Mouse (Mus musculus) hindbrain, embryonic 14.5 days (tissue): ENCODE data around the gene Plek. TPM values are rescaled to one million over a fixed set of nuclear protein-coding genes. Genes with fewer than 3 reads are reported as not detected.
"Not testable (repeated sequence)": the region's sequence is repeated elsewhere in the genome, so short reads cannot be mapped to it uniquely, and the experiment has no call there.

ENCODE experiments used
- ATAC-seq: fragments of 200-750 bp; cut with Nextera tagmentation; 2 replicates; pipeline ENCODE4 v1.8.0; 2017; ENCODE audit warnings: moderate number of reproducible peaks, mild to moderate bottlenecking, moderate TSS enrichment, moderate library complexity; ENCODE audit not compliant: low FRiP score
- DNase-seq: peaks from one replicate; pipeline ENCODE4 v3.0.0-alpha.2; 2015; ENCODE audit warnings: low spot score
- H3K27ac ChIP-seq: fragments of 300-500 bp; sonication (generic); 2 replicates; pipeline ENCODE4 v1.5.1; 2014; ENCODE audit warnings: mild to moderate bottlenecking, moderate library complexity
- H3K27me3 ChIP-seq: fragments of 300-500 bp; sonication (generic); 2 replicates; pipeline ENCODE4 v1.6.1; 2014; ENCODE audit warnings: mild to moderate bottlenecking, low read length, mixed read lengths; ENCODE audit not compliant: control insufficient read depth, insufficient read depth
- H3K36me3 ChIP-seq: fragments of 300-500 bp; sonication (generic); replicated peaks from 2 replicates; pipeline ENCODE4 v1.6.1; 2014; ENCODE audit not compliant: control insufficient read depth, insufficient read depth
- H3K4me1 ChIP-seq: fragments of 300-500 bp; sonication (generic); replicated peaks from 2 replicates; pipeline ENCODE4 v1.6.1; 2014; ENCODE audit warnings: antibody characterized with exemption, low read length, mixed read lengths; ENCODE audit not compliant: control insufficient read depth, insufficient read depth
- H3K4me2 ChIP-seq: fragments of 300-500 bp; sonication (generic); replicated peaks from 2 replicates; pipeline ENCODE4 v1.6.1; 2014; ENCODE audit warnings: mild to moderate bottlenecking, moderate library complexity
- H3K4me3 ChIP-seq: fragments of 300-500 bp; sonication (generic); replicated peaks from 2 replicates; pipeline ENCODE4 v1.5.1; 2014; ENCODE audit warnings: mild to moderate bottlenecking, low read length
- H3K9ac ChIP-seq: fragments of 300-500 bp; sonication (generic); 2 replicates; pipeline ENCODE4 v1.6.1; 2014
- H3K9me3 ChIP-seq: fragments of 300-500 bp; sonication (generic); 2 replicates; pipeline ENCODE4 v1.6.1; 2016; ENCODE audit warnings: low read length; ENCODE audit not compliant: control insufficient read depth
- WGBS: fragments of 180-500 bp; shearing (Covaris S2); extraction: QIAGEN DNeasy Blood & Tissue Kit; methylation state at CpG from one replicate; pipeline ENCODE4 v1.1.7; 2014; 5-methylcytosine and 5-hydroxymethylcytosine counted together
- polyA plus RNA-seq: library from polyadenylated mRNA; unstranded; fragments of >200 nt; fragmentation: Nextera tagmentation; extraction: Ambion mirVana; gene quantifications from 2 replicates; pipeline ENCODE4 v1.2.1, GENCODE M21; 2014

Gene Plek
- polyA plus RNA-seq, 1 experiment from 2014 or later: 4.4 TPM

GRCm38 (mm10) chr11:17045806-17046205 is 6.4 kb downstream of the Plek start:
- H3K9me3 ChIP-seq: no peaks in the 10 kb centered on the region
- H3K9ac ChIP-seq: no peak overlapping the region
- H3K4me3 ChIP-seq: no peak overlapping the region
- no peak for DNase-seq
- peaks cover under 1% of the 10 kb centered on the region; the same call in 1 of the 2 replicates for H3K4me1 ChIP-seq
- ATAC-seq: no peak
- H3K27me3 ChIP-seq: no peaks in the 10 kb centered on the region
- H3K4me2 ChIP-seq: no peak overlapping the region
- H3K36me3 ChIP-seq: no peaks in the 10 kb centered on the region
- 92% methylated on average over 2 of the region's 2 CpGs for WGBS
- H3K27ac ChIP-seq: no peak overlapping the region

DNA sequence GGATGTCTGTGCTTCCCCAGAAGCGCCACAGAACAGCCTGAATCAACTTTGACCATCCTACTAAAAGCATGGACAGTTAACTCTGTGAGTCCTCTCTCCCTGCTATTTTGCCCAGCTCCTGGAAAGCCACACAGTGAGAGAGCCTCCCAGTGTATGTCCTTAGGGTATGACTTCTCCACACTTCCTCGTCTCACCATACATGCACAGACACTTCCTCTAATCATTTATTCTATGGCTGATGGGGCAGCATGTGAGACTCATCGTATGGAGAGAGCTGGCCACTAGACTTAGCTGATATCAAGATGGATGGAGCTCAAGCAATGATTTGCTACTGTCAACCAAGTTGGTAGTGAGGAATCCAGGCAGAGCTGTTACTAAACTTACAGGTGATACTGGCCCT is 28.2 kb downstream of the Plek start:
- WGBS: 85% methylated on average over 3 of the region's 3 CpGs
- no peak for ATAC-seq
- Histone ChIP-seq H3K4me3 (no peak overlapping the region), H3K27ac (no peak overlapping the region), H3K4me1 (no peaks in the 10 kb centered on the region), H3K4me2 (no peak overlapping the region), H3K36me3 (no peaks in the 10 kb centered on the region), H3K27me3 (no peaks in the 10 kb centered on the region), H3K9me3 (no peaks in the 10 kb centered on the region), H3K9ac (no peak overlapping the region)
- no peak for DNase-seq

DNA sequence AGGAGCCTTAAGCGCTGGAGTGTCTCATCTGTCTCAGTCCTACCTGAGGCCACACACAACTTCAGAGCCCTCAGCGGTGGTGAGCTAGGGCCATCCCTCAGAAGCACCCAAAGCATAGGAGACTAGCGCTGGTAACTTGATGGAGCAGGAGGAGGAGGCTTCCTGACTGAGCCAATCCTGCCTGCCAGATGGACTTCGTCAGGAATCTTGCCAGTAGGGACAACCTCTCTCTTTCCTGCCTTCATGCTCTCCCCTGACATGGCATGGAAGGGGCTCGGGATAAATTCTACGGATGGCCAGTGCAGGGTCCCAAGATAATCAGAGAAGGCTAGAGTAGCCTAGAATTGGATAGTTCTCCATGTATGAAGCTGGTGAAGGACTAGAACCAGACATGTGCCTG is 29.0 kb downstream of the Plek start:
- Histone ChIP-seq H3K27me3 (no peaks in the 10 kb centered on the region), H3K4me1 (no peaks in the 10 kb centered on the region), H3K4me3 (no peak overlapping the region), H3K9me3 (no peaks in the 10 kb centered on the region), H3K9ac (no peak overlapping the region), H3K36me3 (no peaks in the 10 kb centered on the region), H3K4me2 (no peak overlapping the region), H3K27ac (no peak overlapping the region)
- WGBS: 92% methylated on average over 6 of the region's 6 CpGs
- ATAC-seq (no peak), DNase-seq (no peak)

- H3K9ac ChIP-seq: no peak overlapping the region
- H3K27me3 ChIP-seq: no peaks in the 10 kb centered on the region
- ATAC-seq (no peak), DNase-seq (no peak)
- H3K27ac ChIP-seq: no peak overlapping the region
- H3K4me2 ChIP-seq: no peak overlapping the region
- H3K4me3 ChIP-seq: no peak overlapping the region
- H3K36me3 ChIP-seq: no peaks in the 10 kb centered on the region
- H3K9me3 ChIP-seq: no peaks in the 10 kb centered on the region
- H3K4me1 ChIP-seq: no peaks in the 10 kb centered on the region
- 92% methylated on average over 7 of the region's 7 CpGs for WGBS
Measured at GRCm38 (mm10) chr11:17019328-17019727, 32.9 kb downstream of the Plek start.

DNA sequence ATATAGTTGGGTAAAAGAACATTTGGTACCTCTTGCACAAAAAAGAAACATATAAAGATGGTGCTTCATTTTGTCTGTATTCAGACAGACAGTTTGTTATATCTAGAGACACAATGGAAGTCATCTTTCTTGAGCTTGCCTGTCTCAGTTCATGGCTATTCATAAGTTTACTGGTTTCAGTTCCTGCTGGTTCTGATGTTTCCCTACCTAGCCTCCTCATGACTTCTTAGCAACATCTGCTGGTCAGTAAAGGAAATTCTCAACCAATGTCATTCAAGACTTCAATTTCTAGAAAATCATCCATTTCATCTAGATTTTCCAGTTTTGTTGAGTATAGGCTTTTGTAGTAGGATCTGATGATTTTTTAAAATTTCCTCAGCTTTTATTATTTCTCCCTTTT is 39.2 kb downstream of the Plek start:
- ATAC-seq (no peak), DNase-seq (no peak)
- Histone ChIP-seq H3K9ac (no peak overlapping the region), H3K4me2 (no peak overlapping the region), H3K27ac (no peak overlapping the region), H3K36me3 (no peaks in the 10 kb centered on the region), H3K9me3 (no peaks in the 10 kb centered on the region), H3K4me1 (no peaks in the 10 kb centered on the region), H3K4me3 (no peak overlapping the region), H3K27me3 (no peaks in the 10 kb centered on the region)

DNA sequence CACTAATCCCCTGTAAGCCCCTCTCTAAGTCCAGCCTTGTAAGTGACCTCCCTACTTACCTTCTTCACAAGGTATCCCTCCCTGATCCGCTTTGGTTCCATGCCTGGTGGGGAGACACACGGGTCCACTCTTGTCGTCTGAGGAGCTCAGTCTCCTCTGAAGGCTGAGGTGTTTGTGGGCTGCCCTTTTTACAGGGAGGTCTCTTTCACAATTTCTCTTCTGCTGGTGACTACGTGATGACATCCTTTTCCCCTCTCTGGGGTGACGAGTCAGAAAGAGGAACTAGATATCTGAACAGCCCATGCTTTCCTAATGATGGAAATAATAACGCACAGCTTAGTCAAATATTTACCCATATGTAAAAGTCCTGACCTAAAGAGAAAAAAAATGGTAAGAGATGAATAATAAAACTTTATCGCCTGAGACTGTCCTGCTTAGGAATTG is 43.7 kb downstream of the Plek start:
- Histone ChIP-seq H3K36me3 (no peaks in the 10 kb centered on the region), H3K27me3 (no peaks in the 10 kb centered on the region), H3K4me3 (no peak overlapping the region), H3K27ac (no peak overlapping the region), H3K9ac (no peak overlapping the region), H3K4me1 (no peaks in the 10 kb centered on the region), H3K9me3 (no peaks in the 10 kb centered on the region), H3K4me2 (no peak overlapping the region)
- 84% methylated on average over 7 of the region's 7 CpGs for WGBS
- ATAC-seq (no peak), DNase-seq (no peak)

- no peaks in the 10 kb centered on the region for H3K4me1 ChIP-seq
- ATAC-seq: no peak
- H3K4me3 ChIP-seq: no peak overlapping the region
- H3K27ac ChIP-seq: no peak overlapping the region
- H3K9ac ChIP-seq: no peak overlapping the region
- no peaks in the 10 kb centered on the region for H3K9me3 ChIP-seq
- H3K27me3 ChIP-seq: no peaks in the 10 kb centered on the region
- no peaks in the 10 kb centered on the region for H3K36me3 ChIP-seq
- no peak overlapping the region for H3K4me2 ChIP-seq
- no peak for DNase-seq
- 92% methylated on average over 5 of the region's 5 CpGs for WGBS
Measured at GRCm38 (mm10) chr11:17007517-17008173, 44.5 kb downstream of the Plek start.

DNA sequence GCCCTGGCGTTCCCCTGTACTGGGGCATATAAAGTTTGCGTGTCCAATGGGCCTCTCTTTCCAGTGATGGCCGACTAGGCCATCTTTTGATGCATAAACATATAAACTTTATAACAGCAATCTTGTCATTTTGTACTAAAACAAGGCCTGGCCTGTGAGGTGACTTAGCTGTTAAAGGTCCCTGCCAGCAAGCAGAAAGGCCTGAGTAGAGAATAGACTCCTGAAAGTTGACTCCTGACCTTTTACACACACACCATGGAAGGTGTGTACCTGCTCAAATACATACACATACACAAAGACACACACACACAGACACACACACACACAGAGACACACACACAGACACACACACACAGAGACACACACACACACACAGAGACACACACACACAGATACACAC is 45.7 kb downstream of the Plek start:
- not testable (repeated sequence) for H3K4me3 ChIP-seq, H3K27me3 ChIP-seq, H3K27ac ChIP-seq, H3K4me2 ChIP-seq, H3K9ac ChIP-seq, H3K9me3 ChIP-seq, H3K4me1 ChIP-seq, ATAC-seq, DNase-seq, H3K36me3 ChIP-seq
- WGBS: 92% methylated on average over 2 of the region's 3 CpGs

DNA sequence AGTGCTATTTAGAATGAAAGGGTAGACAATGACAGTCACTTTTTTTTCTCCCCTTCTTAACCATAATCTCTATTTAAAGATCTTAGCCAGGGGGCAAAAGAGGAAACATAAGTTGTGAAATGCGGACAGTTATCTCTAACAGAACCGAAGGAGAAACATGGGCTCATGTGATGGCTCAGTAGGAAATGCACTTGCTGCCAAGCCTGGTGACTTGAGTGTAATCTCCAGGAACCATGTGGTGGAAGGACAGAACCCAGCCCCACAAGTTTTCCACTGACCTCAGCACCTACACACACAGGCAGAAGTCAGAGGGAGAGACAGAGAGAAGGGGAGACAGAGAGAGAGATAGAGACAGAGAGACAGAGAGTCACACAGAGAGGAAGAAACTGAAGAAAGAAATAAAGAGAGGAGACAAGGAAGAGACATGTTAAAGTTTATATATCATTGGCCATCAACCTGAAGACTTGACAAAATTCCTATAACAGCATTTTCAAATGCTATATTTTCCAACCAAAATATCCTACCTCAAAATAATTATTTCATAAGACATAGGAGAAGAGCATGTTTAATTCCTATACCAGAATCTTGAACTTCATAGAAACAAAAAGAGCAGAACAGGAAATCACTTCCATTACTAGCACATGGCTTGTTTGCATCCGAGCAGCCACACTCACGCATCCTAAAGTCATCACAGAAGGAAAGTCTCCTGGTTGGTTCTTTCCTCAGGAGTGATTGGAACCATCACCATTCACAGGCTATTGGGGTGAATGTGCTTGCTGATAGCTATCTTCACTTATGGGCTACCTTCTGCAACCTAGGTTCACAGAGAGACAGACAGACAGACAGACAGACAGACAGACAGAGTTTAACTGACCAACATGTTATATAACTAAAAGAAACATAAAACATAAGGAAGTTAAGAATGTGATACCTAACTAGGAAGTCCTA is 47.0 kb downstream of the Plek start:
- no peaks in the 10 kb centered on the region for H3K36me3 ChIP-seq
- H3K4me2 ChIP-seq: no peak overlapping the region
- no peak overlapping the region for H3K27ac ChIP-seq
- H3K9ac ChIP-seq: no peak overlapping the region
- H3K27me3 ChIP-seq: no peaks in the 10 kb centered on the region
- ATAC-seq (no peak), DNase-seq (no peak)
- H3K4me3 ChIP-seq: no peak overlapping the region
- no peaks in the 10 kb centered on the region for H3K4me1 ChIP-seq
- H3K9me3 ChIP-seq: no peaks in the 10 kb centered on the region
- 89% methylated on average over 4 of the region's 4 CpGs for WGBS
